Mouse (Mus musculus): ENCODE data around the gene Csdc2. TPM values are rescaled to one million over a fixed set of nuclear protein-coding genes. Genes with fewer than 3 reads are reported as not detected.
"Not testable (repeated sequence)": the region's sequence is repeated elsewhere in the genome, so short reads cannot be mapped to it uniquely, and the experiment has no call there.

Gene Csdc2
- polyA plus RNA-seq, 1 experiment from 2014 or later = 16.0 TPM

DNA sequence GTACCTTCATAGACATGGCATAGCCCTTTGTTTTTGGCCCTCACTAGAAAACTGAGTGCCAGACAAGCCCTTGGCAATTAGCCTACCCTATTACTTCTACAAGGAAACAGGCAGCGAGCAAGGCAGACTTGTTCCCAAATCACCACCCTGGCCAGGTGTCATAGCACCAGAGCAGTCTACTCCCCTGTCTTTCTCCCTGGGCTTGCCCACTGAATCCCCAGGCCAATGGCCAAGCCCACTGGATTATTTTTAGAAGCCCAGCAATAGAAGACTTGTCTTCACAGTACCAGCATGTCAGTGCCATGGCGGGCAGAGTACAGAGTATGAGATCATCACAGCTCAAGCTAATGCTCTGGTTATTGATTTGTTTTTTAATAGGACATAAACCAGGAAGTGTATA lies 37.8 kb upstream of the Csdc2 start:
- Histone ChIP-seq H3K27me3 (replicated peaks; ENCODE audit: control insufficient read depth, insufficient read depth, low read length) (no peaks in the 10 kb centered on the region), H3K4me3 (ENCODE audit: low read depth, low read length) (no peak overlapping the region), H3K4me2 (ENCODE audit: low read length) (no peak overlapping the region), H3K9ac (ENCODE audit: low read length) (no peak overlapping the region), H3K27ac (ENCODE audit: low read depth) (no peak overlapping the region), H3K9me3 (ENCODE audit: control insufficient read depth, low read length) (no peaks in the 10 kb centered on the region), H3K4me1 (replicated peaks; ENCODE audit: control insufficient read depth, insufficient read depth, low read length) (no peaks in the 10 kb centered on the region), H3K36me3 (ENCODE audit: control insufficient read depth, insufficient read depth, low read length) (peaks cover 74% of the 10 kb centered on the region)
- WGBS = 95% methylated on average over 2 of the region's 2 CpGs
- ATAC-seq (replicated peaks; ENCODE audit: low FRiP score, low TSS enrichment, low read depth) (no peak), DNase-seq (ENCODE audit: low spot score) (no peak)

GRCm38 (mm10) chr15:81904939-81905338 lies 31.6 kb upstream of the Csdc2 start:
- 37% methylated on average over 2 of the region's 2 CpGs for WGBS
- Histone ChIP-seq H3K36me3 (ENCODE audit: control insufficient read depth, insufficient read depth, low read length) (peaks cover 88% of the 10 kb centered on the region), H3K27ac (ENCODE audit: low read depth) (no peak overlapping the region), H3K4me3 (ENCODE audit: low read depth, low read length) (no peak overlapping the region), H3K27me3 (replicated peaks; ENCODE audit: control insufficient read depth, insufficient read depth, low read length) (no peaks in the 10 kb centered on the region), H3K4me2 (ENCODE audit: low read length) (no peak overlapping the region), H3K4me1 (replicated peaks; ENCODE audit: control insufficient read depth, insufficient read depth, low read length) (no peaks in the 10 kb centered on the region), H3K9ac (ENCODE audit: low read length) (no peak overlapping the region), H3K9me3 (ENCODE audit: control insufficient read depth, low read length) (no peaks in the 10 kb centered on the region)
- ATAC-seq (replicated peaks; ENCODE audit: low FRiP score, low TSS enrichment, low read depth) (no peak), DNase-seq (ENCODE audit: low spot score) (peak; percentile 88)

GRCm38 (mm10) chr15:81907953-81908352 lies 28.6 kb upstream of the Csdc2 start:
- WGBS = 87% methylated on average over 8 of the region's 8 CpGs
- Histone ChIP-seq H3K36me3 (ENCODE audit: control insufficient read depth, insufficient read depth, low read length) (peaks cover 94% of the 10 kb centered on the region), H3K27ac (ENCODE audit: low read depth) (no peak overlapping the region), H3K4me3 (ENCODE audit: low read depth, low read length) (no peak overlapping the region), H3K4me2 (ENCODE audit: low read length) (no peak overlapping the region), H3K27me3 (replicated peaks; ENCODE audit: control insufficient read depth, insufficient read depth, low read length) (no peaks in the 10 kb centered on the region), H3K9me3 (ENCODE audit: control insufficient read depth, low read length) (no peaks in the 10 kb centered on the region), H3K9ac (ENCODE audit: low read length) (no peak overlapping the region), H3K4me1 (replicated peaks; ENCODE audit: control insufficient read depth, insufficient read depth, low read length) (no peaks in the 10 kb centered on the region)
- ATAC-seq (replicated peaks; ENCODE audit: low FRiP score, low TSS enrichment, low read depth) (no peak), DNase-seq (ENCODE audit: low spot score) (no peak)

DNA sequence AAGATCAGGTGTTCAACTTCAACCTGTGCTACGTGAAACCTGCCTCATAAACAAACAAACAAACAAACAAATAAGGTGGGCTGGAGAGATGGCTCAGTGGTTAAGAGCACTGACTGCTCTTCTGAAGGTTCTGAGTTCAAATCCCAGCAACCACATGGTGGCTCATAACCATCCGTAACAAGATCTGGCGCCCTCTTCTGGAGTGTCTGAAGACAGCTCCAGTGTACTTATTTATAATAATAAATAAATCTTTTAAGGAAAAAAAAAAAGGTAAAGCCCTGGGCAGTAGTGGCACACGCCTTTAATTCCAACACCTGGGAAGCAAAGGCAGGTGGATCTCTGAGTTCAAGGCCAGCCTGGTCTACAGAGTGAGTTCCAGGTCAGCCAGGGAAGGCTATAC lies 27.8 kb upstream of the Csdc2 start:
- 84% methylated on average over 4 of the region's 4 CpGs for WGBS
- peaks cover 95% of the 10 kb centered on the region for H3K36me3 ChIP-seq (ENCODE audit: control insufficient read depth, insufficient read depth, low read length)

DNA sequence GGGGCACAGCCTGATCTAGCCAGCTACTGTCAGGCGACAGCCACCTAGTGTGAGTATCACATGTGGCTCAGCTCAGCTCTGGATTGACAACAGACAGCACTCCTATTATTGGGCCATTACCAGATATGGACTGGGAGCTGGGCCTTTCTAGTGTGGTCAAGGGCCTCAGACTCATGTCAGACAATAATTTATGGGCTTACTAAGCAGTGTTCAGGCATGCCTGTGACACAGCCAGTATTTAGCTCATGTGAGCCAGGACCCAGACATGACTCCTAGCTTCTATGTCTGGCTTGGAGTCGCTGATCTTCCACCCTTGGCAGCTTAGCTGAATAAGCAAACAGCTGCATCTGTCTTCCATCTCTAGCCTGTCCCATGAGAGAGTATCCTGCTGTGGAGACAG lies 24.1 kb upstream of the Csdc2 start:
- peaks cover 96% of the 10 kb centered on the region for H3K36me3 ChIP-seq (ENCODE audit: control insufficient read depth, insufficient read depth, low read length)
- ATAC-seq (replicated peaks; ENCODE audit: low FRiP score, low TSS enrichment, low read depth) (no peak), DNase-seq (ENCODE audit: low spot score) (no peak)
- H3K4me3 ChIP-seq (ENCODE audit: low read depth, low read length) = no peak overlapping the region
- no peak overlapping the region for H3K9ac ChIP-seq (ENCODE audit: low read length)
- H3K27ac ChIP-seq (ENCODE audit: low read depth) = no peak overlapping the region
- no peaks in the 10 kb centered on the region for H3K9me3 ChIP-seq (ENCODE audit: control insufficient read depth, low read length)
- 45% methylated on average over 2 of the region's 2 CpGs for WGBS
- H3K4me2 ChIP-seq (ENCODE audit: low read length) = no peak overlapping the region
- no peaks in the 10 kb centered on the region for H3K4me1 ChIP-seq (replicated peaks; ENCODE audit: control insufficient read depth, insufficient read depth, low read length)
- no peaks in the 10 kb centered on the region for H3K27me3 ChIP-seq (replicated peaks; ENCODE audit: control insufficient read depth, insufficient read depth, low read length)

More for the DNA sequence above, 27.8 kb upstream of the Csdc2 start:
- H3K4me3 ChIP-seq (ENCODE audit: low read depth, low read length); DNase-seq (ENCODE audit: low spot score); H3K4me2 ChIP-seq (ENCODE audit: low read length); H3K9me3 ChIP-seq (ENCODE audit: control insufficient read depth, low read length); H3K27ac ChIP-seq (ENCODE audit: low read depth); ATAC-seq (replicated peaks; ENCODE audit: low FRiP score, low TSS enrichment, low read depth); H3K9ac ChIP-seq (ENCODE audit: low read length); H3K4me1 ChIP-seq (replicated peaks; ENCODE audit: control insufficient read depth, insufficient read depth, low read length); H3K27me3 ChIP-seq (replicated peaks; ENCODE audit: control insufficient read depth, insufficient read depth, low read length): not testable (repeated sequence)

- no peak overlapping the region for H3K27ac ChIP-seq (ENCODE audit: low read depth)
- no peak overlapping the region for H3K4me2 ChIP-seq (ENCODE audit: low read length)
- no peak overlapping the region for H3K9ac ChIP-seq (ENCODE audit: low read length)
- ATAC-seq (replicated peaks; ENCODE audit: low FRiP score, low TSS enrichment, low read depth) (no peak), DNase-seq (ENCODE audit: low spot score) (no peak)
- no peaks in the 10 kb centered on the region for H3K4me1 ChIP-seq (replicated peaks; ENCODE audit: control insufficient read depth, insufficient read depth, low read length)
- peaks cover 81% of the 10 kb centered on the region for H3K36me3 ChIP-seq (ENCODE audit: control insufficient read depth, insufficient read depth, low read length)
- WGBS = 83% methylated on average over 5 of the region's 5 CpGs
- no peaks in the 10 kb centered on the region for H3K9me3 ChIP-seq (ENCODE audit: control insufficient read depth, low read length)
- H3K27me3 ChIP-seq (replicated peaks; ENCODE audit: control insufficient read depth, insufficient read depth, low read length) = no peaks in the 10 kb centered on the region
- H3K4me3 ChIP-seq (ENCODE audit: low read depth, low read length) = no peak overlapping the region
These were observed 21.9 kb upstream of the Csdc2 start for GRCm38 (mm10) chr15:81914668-81915067.

DNA sequence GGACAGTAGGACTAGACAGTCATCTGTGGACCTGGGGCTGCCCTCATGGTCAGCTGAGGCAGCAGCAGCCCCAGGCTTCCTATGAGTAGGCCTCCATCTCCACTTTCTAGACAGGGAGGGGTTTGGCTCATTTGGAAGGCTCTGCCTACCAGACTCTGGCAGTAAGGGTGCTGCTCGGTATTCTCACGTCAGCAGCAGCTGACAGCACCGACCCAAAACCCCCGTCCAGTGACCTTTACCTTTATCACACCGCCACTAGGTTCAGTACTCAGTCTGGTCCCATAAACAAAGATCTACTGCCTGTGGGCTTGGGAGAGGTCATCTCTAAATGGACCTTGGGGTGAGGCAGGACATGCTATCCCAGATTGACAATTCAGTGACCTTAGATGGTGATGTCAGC lies 20.9 kb upstream of the Csdc2 start:
- 79% methylated on average over 5 of the region's 5 CpGs for WGBS
- Histone ChIP-seq H3K36me3 (ENCODE audit: control insufficient read depth, insufficient read depth, low read length) (peaks cover 71% of the 10 kb centered on the region), H3K4me3 (ENCODE audit: low read depth, low read length) (no peak overlapping the region), H3K4me2 (ENCODE audit: low read length) (no peak overlapping the region), H3K4me1 (replicated peaks; ENCODE audit: control insufficient read depth, insufficient read depth, low read length) (no peaks in the 10 kb centered on the region), H3K9me3 (ENCODE audit: control insufficient read depth, low read length) (no peaks in the 10 kb centered on the region), H3K9ac (ENCODE audit: low read length) (no peak overlapping the region), H3K27ac (ENCODE audit: low read depth) (no peak overlapping the region), H3K27me3 (replicated peaks; ENCODE audit: control insufficient read depth, insufficient read depth, low read length) (no peaks in the 10 kb centered on the region)
- ATAC-seq (replicated peaks; ENCODE audit: low FRiP score, low TSS enrichment, low read depth) (no peak), DNase-seq (ENCODE audit: low spot score) (no peak)

DNA sequence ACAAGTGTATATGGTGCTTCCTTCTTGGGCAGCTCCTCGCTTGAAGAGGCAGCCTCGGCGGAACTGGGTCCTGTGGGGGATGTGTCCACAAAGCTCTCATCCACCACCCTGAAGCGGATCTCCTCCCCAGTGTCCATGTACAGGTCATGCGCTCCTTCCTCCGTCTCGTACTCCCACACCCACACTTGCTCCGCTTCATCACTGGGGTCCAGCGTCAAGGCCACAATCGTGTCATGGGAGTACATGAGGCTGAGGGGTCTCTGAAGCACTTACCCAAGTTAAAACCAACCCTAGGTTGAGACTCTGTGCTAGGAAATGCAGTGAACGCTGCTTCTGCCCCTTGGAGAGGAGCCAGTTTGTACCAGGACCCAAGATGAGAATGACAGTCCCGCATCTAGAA lies 19.4 kb upstream of the Csdc2 start:
- Histone ChIP-seq H3K9ac (ENCODE audit: low read length) (no peak overlapping the region), H3K27ac (ENCODE audit: low read depth) (no peak overlapping the region), H3K4me2 (ENCODE audit: low read length) (no peak overlapping the region), H3K4me1 (replicated peaks; ENCODE audit: control insufficient read depth, insufficient read depth, low read length) (no peaks in the 10 kb centered on the region), H3K9me3 (ENCODE audit: control insufficient read depth, low read length) (no peaks in the 10 kb centered on the region), H3K36me3 (ENCODE audit: control insufficient read depth, insufficient read depth, low read length) (peaks cover 56% of the 10 kb centered on the region), H3K4me3 (ENCODE audit: low read depth, low read length) (no peak overlapping the region), H3K27me3 (replicated peaks; ENCODE audit: control insufficient read depth, insufficient read depth, low read length) (no peaks in the 10 kb centered on the region)
- 86% methylated on average over 12 of the region's 12 CpGs for WGBS
- DNase-seq (ENCODE audit: low spot score) = no peak
- no peak for ATAC-seq (replicated peaks; ENCODE audit: low FRiP score, low TSS enrichment, low read depth)

DNA sequence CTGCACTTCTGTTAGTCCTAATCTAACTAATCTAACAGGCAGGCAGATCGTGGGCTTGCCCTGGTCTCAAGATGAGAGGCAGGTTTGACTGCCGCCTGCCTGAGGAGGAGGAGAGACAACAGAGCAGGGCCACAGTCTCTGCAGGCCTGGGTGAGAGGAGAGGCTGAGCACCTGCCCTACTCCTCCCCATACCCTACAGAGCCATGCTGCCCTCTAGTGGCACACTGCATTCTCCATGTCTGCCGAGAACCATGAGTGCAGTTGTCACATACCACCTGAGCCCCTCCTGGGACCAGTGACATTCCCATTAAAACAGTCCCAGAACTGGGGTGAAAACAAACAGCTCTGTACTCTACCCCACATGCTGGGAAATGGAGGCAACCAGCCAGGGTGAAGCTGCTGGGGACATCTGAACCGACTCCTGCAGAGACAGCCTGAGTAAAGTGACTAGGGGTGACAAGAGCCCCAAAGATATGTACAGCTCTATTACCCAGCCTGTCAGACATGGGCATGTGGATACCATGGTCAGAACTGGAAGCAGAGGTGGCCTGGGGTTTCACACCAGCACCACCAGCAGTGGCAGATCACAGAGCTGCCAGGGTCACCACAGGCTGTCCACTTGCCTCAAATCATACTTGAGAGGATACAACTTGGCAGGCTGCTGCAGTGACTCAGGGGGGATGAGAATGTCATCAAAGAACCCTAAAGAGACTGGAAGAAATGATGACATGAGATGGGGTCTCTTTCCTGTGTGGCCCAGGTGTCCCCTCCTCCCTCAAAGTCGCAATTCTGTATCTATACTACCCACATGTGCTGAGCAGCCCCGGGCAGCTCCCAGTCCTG lies 18.7 kb upstream of the Csdc2 start:
- peak; percentile 84 for DNase-seq (ENCODE audit: low spot score)
- Histone ChIP-seq H3K4me1 (replicated peaks; ENCODE audit: control insufficient read depth, insufficient read depth, low read length) (no peaks in the 10 kb centered on the region), H3K36me3 (ENCODE audit: control insufficient read depth, insufficient read depth, low read length) (peaks cover 49% of the 10 kb centered on the region), H3K4me2 (ENCODE audit: low read length) (no peak overlapping the region), H3K27ac (ENCODE audit: low read depth) (no peak overlapping the region), H3K9me3 (ENCODE audit: control insufficient read depth, low read length) (no peaks in the 10 kb centered on the region), H3K9ac (ENCODE audit: low read length) (no peak overlapping the region), H3K27me3 (replicated peaks; ENCODE audit: control insufficient read depth, insufficient read depth, low read length) (no peaks in the 10 kb centered on the region), H3K4me3 (ENCODE audit: low read depth, low read length) (no peak overlapping the region)
- ATAC-seq (replicated peaks; ENCODE audit: low FRiP score, low TSS enrichment, low read depth) = 0 out of 2 replicates have a peak, but pooled peaks have one; percentile 29
- WGBS = 57% methylated on average over 5 of the region's 6 CpGs
